7 mouse cellular contexts compared by ENCODE assay signal in the genomic region with DNA sequence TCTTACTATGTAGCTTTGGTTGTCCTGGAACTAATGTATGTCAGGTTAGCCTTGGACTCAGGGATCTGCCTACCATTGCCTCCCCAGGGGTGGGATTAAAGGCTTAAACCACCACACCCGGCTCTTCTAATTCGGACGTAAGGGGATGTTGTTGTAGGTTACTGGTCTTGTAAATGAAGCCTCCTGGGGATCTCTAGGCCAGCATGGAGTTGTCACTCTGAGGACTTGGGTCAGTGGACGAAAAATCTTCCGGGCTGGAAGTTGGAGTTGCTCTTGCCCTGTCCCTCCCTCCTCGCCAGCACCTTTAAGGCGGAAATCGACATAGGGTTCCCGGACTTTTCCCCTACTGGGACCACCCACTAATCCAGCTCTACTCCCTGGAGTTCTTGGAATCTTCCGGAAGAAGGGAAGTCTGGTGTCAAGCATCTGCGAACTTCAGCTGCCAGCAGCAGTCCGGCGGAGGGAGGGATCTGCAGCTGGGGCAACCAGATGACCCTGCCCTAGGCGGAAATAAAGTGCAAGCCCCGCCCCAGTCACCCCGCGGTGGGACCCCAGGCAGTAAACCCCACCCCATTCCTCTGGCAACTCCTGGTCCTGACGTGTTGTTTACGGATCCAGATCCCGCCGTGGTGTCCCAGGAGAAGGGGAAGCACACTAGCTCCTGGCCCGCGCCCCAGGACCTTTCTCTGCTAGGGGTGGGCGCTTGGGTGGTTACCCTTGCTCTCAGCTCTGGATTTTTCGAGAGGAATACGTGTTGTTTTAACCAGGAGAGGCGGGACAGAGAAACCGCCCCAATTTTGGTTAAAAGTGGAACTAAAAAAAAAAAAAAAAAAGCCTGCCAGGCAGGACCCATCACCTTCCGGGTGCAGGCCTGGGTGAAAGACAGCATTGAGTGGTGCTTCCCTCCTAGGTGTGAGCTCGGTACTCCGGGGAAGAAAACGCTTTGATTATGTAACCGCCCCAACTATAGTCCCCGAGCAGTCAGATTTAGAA. TPM values are rescaled to one million over a fixed set of nuclear protein-coding genes. Genes with fewer than 3 reads are reported as not detected.
DNase-seq lines count a peak whose midpoint lies in the region; ATAC-seq and TF ChIP-seq lines count a peak whose summit lies in the region.

No protein-coding gene starts in this region.

- 3% methylated on average over 34 of the region's 34 CpGs for WGBS in embryonic facial prominence, embryonic 11.5 days
- 3% methylated on average over 34 of the region's 34 CpGs for WGBS in limb, embryonic 14.5 days
- 4% methylated on average over 34 of the region's 34 CpGs for WGBS in midbrain, embryonic 15.5 days
- 7% methylated on average over 34 of the region's 34 CpGs for WGBS in spleen, adult 2 months

- H3K4me3 ChIP-seq in embryonic facial prominence, embryonic 11.5 days (ENCODE audit: low read depth, low read length): peak overlapping the region; percentile 34
- peak overlapping the region; percentile 34 for H3K4me3 ChIP-seq in limb, embryonic 14.5 days (replicated peaks; ENCODE audit: low read length)
- peak overlapping the region; percentile 33 for H3K4me3 ChIP-seq in midbrain, embryonic 15.5 days
- peak overlapping the region; percentile 75 for H3K4me3 ChIP-seq in spleen, adult 2 months (ENCODE audit: extremely low read depth, insufficient read depth, insufficient read length)

- no peak for TF ChIP-seq POLR2A in limb, embryonic 14.5 days (IDR thresholded peaks at IDR 0.05; ENCODE audit: borderline replicate concordance, extremely low read depth, insufficient read depth, insufficient read length)
- peak; percentile 53 for TF ChIP-seq POLR2A in spleen, adult 2 months (IDR thresholded peaks at IDR 0.05; ENCODE audit: low read depth, low read length)

- no peaks in the 10 kb centered on the region for H3K36me3 ChIP-seq in embryonic facial prominence, embryonic 11.5 days (replicated peaks; ENCODE audit: control insufficient read depth, insufficient read depth, low read depth, low read length)
- H3K36me3 ChIP-seq in limb, embryonic 14.5 days (ENCODE audit: control insufficient read depth, insufficient read depth, low read length): no peaks in the 10 kb centered on the region
- no peaks in the 10 kb centered on the region for H3K36me3 ChIP-seq in midbrain, embryonic 15.5 days (replicated peaks)
- no peaks in the 10 kb centered on the region for H3K36me3 ChIP-seq in spleen, adult 2 months (ENCODE audit: control insufficient read depth, insufficient read depth, low read length)

- TF ChIP-seq CTCF in spleen, adult 2 months (IDR thresholded peaks at IDR 0.05; ENCODE audit: extremely low read depth, insufficient read depth, insufficient read length, insufficient replicate concordance): no peak

- peak overlapping the region; percentile 70 for H3K4me2 ChIP-seq in embryonic facial prominence, embryonic 11.5 days (ENCODE audit: low read depth, low read length)
- peak overlapping the region; percentile 52 for H3K4me2 ChIP-seq in limb, embryonic 14.5 days (replicated peaks; ENCODE audit: low read depth, low read length, severe bottlenecking)
- H3K4me2 ChIP-seq in midbrain, embryonic 15.5 days: peak overlapping the region; percentile 66

- H3K4me1 ChIP-seq in embryonic facial prominence, embryonic 11.5 days (ENCODE audit: control insufficient read depth, insufficient read depth, low read length): no peaks in the 10 kb centered on the region; the same call in 1 of the 2 replicates
- H3K4me1 ChIP-seq in limb, embryonic 14.5 days (ENCODE audit: control insufficient read depth, insufficient read depth, low read length): peaks cover 19% of the 10 kb centered on the region
- H3K4me1 ChIP-seq in midbrain, embryonic 15.5 days: peaks cover 8% of the 10 kb centered on the region
- peaks cover 6% of the 10 kb centered on the region; the same call in 1 of the 2 replicates for H3K4me1 ChIP-seq in spleen, adult 2 months (ENCODE audit: control insufficient read depth, insufficient read depth, insufficient read length)

- peak; percentile 80; the same call in 1 of the 2 replicates for ATAC-seq in embryonic facial prominence, embryonic 11.5 days (replicated peaks; ENCODE audit: insufficient number of reproducible peaks, low FRiP score, low TSS enrichment, low read depth)
- peak; percentile 89 for ATAC-seq in limb, embryonic 14.5 days (ENCODE audit: low FRiP score, low read depth)
- ATAC-seq in midbrain, embryonic 15.5 days (replicated peaks): no peak

- no peaks in the 10 kb centered on the region for H3K9me3 ChIP-seq in embryonic facial prominence, embryonic 11.5 days (replicated peaks; ENCODE audit: control insufficient read depth, low read length)
- no peaks in the 10 kb centered on the region for H3K9me3 ChIP-seq in limb, embryonic 14.5 days (ENCODE audit: control insufficient read depth, low read length)
- no peaks in the 10 kb centered on the region for H3K9me3 ChIP-seq in midbrain, embryonic 15.5 days

- peak overlapping the region; percentile 65 for H3K9ac ChIP-seq in embryonic facial prominence, embryonic 11.5 days (replicated peaks; ENCODE audit: low read length)
- peak overlapping the region; percentile 58 for H3K9ac ChIP-seq in limb, embryonic 14.5 days (ENCODE audit: low read depth, low read length, severe bottlenecking)
- H3K9ac ChIP-seq in midbrain, embryonic 15.5 days: peak overlapping the region; percentile 18

- H3K27ac ChIP-seq in embryonic facial prominence, embryonic 11.5 days (replicated peaks; ENCODE audit: low read depth, low read length): peak overlapping the region; percentile 63
- H3K27ac ChIP-seq in limb, embryonic 14.5 days (replicated peaks; ENCODE audit: low read depth, low read length): peak overlapping the region; percentile 83
- H3K27ac ChIP-seq in midbrain, embryonic 15.5 days: 0 out of 2 replicates have a peak overlapping the region, but pooled peaks have one; percentile 17
- peak overlapping the region; percentile 97 for H3K27ac ChIP-seq in spleen, adult 2 months (ENCODE audit: insufficient read depth, low read length)

- peak; percentile 96 for DNase-seq in adrenal gland, adult 2 months
- DNase-seq in embryonic facial prominence, embryonic 11.5 days (ENCODE audit: low spot score): peak; percentile 81
- DNase-seq in heart, adult 18-20 months: peak; percentile 96 to 99
- peak; percentile 93 for DNase-seq in kidney, adult 18-20 months
- peak; percentile 85 for DNase-seq in limb, embryonic 14.5 days (ENCODE audit: low spot score)
- peak; percentile 31 to 80 for DNase-seq in spleen, adult 2 months (ENCODE audit: low read depth in 1 of 2, low spot score in 2 of 2)

- H3K27me3 ChIP-seq in embryonic facial prominence, embryonic 11.5 days (ENCODE audit: control insufficient read depth, insufficient read depth, low read length): no peaks in the 10 kb centered on the region
- H3K27me3 ChIP-seq in limb, embryonic 14.5 days (ENCODE audit: control insufficient read depth, insufficient read depth, low read length): no peaks in the 10 kb centered on the region
- no peaks in the 10 kb centered on the region for H3K27me3 ChIP-seq in midbrain, embryonic 15.5 days (replicated peaks)
- H3K27me3 ChIP-seq in spleen, adult 2 months (ENCODE audit: control insufficient read depth, insufficient read depth, low read length): no peaks in the 10 kb centered on the region

RNA-seq across cellular contexts. Expression of gene Sp1, which starts 6.4 kb away (rescaled TPM):
- total RNA-seq in adrenal gland, adult 2 months (2021): 10 to 100 TPM; 71.7 to 72.1 TPM
- polyA plus RNA-seq in adrenal gland, adult 2 months (2012; rRNA removed): 8.5 and 11.1 TPM in 2 replicates
- polyA plus RNA-seq in embryonic facial prominence, embryonic 11.5 days (2014; fragmentation: Nextera tagmentation; extraction: Ambion mirVana): 12.8 and 13.9 TPM in 2 replicates
- 10 to 100 TPM; 31.9 to 39.6 TPM for total RNA-seq in heart, adult 18-20 months (2021)
- 35.7 and 41.1 TPM in 2 replicates for polyA plus RNA-seq in limb, embryonic 14.5 days (2012; rRNA removed)
- 17.2 and 17.7 TPM in 2 replicates for polyA plus RNA-seq in limb, embryonic 14.5 days (2014; fragmentation: Nextera tagmentation; extraction: Ambion mirVana)
- 3.4 and 4.1 TPM in 2 replicates for polyA plus RNA-seq in midbrain, embryonic 15.5 days (2015; fragmentation: Nextera tagmentation; extraction: Ambion mirVana)
- polyA plus RNA-seq in spleen, adult 2 months (2012; rRNA removed): 19.6 and 22.7 TPM in 2 replicates

RNA-seq across cellular contexts. Expression of gene Sp7, which starts 32.5 kb away (rescaled TPM):
- under 1 TPM; 0.09 to 0.14 TPM for total RNA-seq in adrenal gland, adult 2 months (2021)
- 0.50 and 0.55 TPM in 2 replicates for polyA plus RNA-seq in adrenal gland, adult 2 months (2012; rRNA removed)
- polyA plus RNA-seq in embryonic facial prominence, embryonic 11.5 days (2014; fragmentation: Nextera tagmentation; extraction: Ambion mirVana): 2.4 and 3.0 TPM in 2 replicates
- not detected for total RNA-seq in heart, adult 18-20 months (2021)
- polyA plus RNA-seq in limb, embryonic 14.5 days (2012; rRNA removed): 22.5 and 32.5 TPM in 2 replicates
- 7.9 and 11.7 TPM in 2 replicates for polyA plus RNA-seq in limb, embryonic 14.5 days (2014; fragmentation: Nextera tagmentation; extraction: Ambion mirVana)
- polyA plus RNA-seq in midbrain, embryonic 15.5 days (2015; fragmentation: Nextera tagmentation; extraction: Ambion mirVana): 0.09 and 0.26 TPM in 2 replicates
- not detected in 2 replicates for polyA plus RNA-seq in spleen, adult 2 months (2012; rRNA removed)

RNA-seq across cellular contexts. Expression of gene Amhr2, which starts 45.6 kb away (rescaled TPM):
- 1 to 10 TPM; 1.0 to 1.6 TPM for total RNA-seq in adrenal gland, adult 2 months (2021)
- polyA plus RNA-seq in adrenal gland, adult 2 months (2012; rRNA removed): 1.3 and 2.5 TPM in 2 replicates
- 0.24 TPM in 1 of 2 replicates, not detected in the other for polyA plus RNA-seq in embryonic facial prominence, embryonic 11.5 days (2014; fragmentation: Nextera tagmentation; extraction: Ambion mirVana)
- under 1 TPM; 0.39 to 0.97 TPM for total RNA-seq in heart, adult 18-20 months (2021)
- polyA plus RNA-seq in limb, embryonic 14.5 days (2012; rRNA removed): 0.53 and 0.67 TPM in 2 replicates
- 0.25 and 1.1 TPM in 2 replicates for polyA plus RNA-seq in limb, embryonic 14.5 days (2014; fragmentation: Nextera tagmentation; extraction: Ambion mirVana)
- 0.30 and 0.34 TPM in 2 replicates for polyA plus RNA-seq in midbrain, embryonic 15.5 days (2015; fragmentation: Nextera tagmentation; extraction: Ambion mirVana)
- 0.56 and 0.66 TPM in 2 replicates for polyA plus RNA-seq in spleen, adult 2 months (2012; rRNA removed)

RNA-seq across cellular contexts. Expression of gene Aaas, which starts 49.0 kb away (rescaled TPM):
- total RNA-seq in adrenal gland, adult 2 months (2021): 10 to 100 TPM; 16.8 to 18.1 TPM
- polyA plus RNA-seq in adrenal gland, adult 2 months (2012; rRNA removed): 44.9 and 46.6 TPM in 2 replicates
- 98.3 and 102 TPM in 2 replicates for polyA plus RNA-seq in embryonic facial prominence, embryonic 11.5 days (2014; fragmentation: Nextera tagmentation; extraction: Ambion mirVana)
- total RNA-seq in heart, adult 18-20 months (2021): 10 to 100 TPM in 1 of 2 experiments, 1 to 10 TPM in 1; 9.8 to 12.1 TPM
- polyA plus RNA-seq in limb, embryonic 14.5 days (2012; rRNA removed): 65.5 and 86.5 TPM in 2 replicates
- polyA plus RNA-seq in limb, embryonic 14.5 days (2014; fragmentation: Nextera tagmentation; extraction: Ambion mirVana): 54.4 and 59.6 TPM in 2 replicates
- polyA plus RNA-seq in midbrain, embryonic 15.5 days (2015; fragmentation: Nextera tagmentation; extraction: Ambion mirVana): 37.4 and 37.9 TPM in 2 replicates
- polyA plus RNA-seq in spleen, adult 2 months (2012; rRNA removed): 51.9 and 55.8 TPM in 2 replicates

RNA-seq across cellular contexts. Expression of gene Prr13, which starts 59.3 kb away (rescaled TPM):
- total RNA-seq in adrenal gland, adult 2 months (2021): 100 to 1,000 TPM; 105 to 197 TPM
- polyA plus RNA-seq in adrenal gland, adult 2 months (2012; rRNA removed): 213 and 313 TPM in 2 replicates
- 75.0 and 76.5 TPM in 2 replicates for polyA plus RNA-seq in embryonic facial prominence, embryonic 11.5 days (2014; fragmentation: Nextera tagmentation; extraction: Ambion mirVana)
- 10 to 100 TPM; 20.3 to 24.4 TPM for total RNA-seq in heart, adult 18-20 months (2021)
- polyA plus RNA-seq in limb, embryonic 14.5 days (2012; rRNA removed): 67.8 and 74.6 TPM in 2 replicates
- 76.6 and 81.6 TPM in 2 replicates for polyA plus RNA-seq in limb, embryonic 14.5 days (2014; fragmentation: Nextera tagmentation; extraction: Ambion mirVana)
- polyA plus RNA-seq in midbrain, embryonic 15.5 days (2015; fragmentation: Nextera tagmentation; extraction: Ambion mirVana): 103 and 107 TPM in 2 replicates
- 170 and 215 TPM in 2 replicates for polyA plus RNA-seq in spleen, adult 2 months (2012; rRNA removed)

Comparison
In these comparisons a context has a peak if more than half of its experiments do, and no peak if none do; other contexts are left out.
1. H3K27ac ChIP-seq: peak in every context shown above with its lines; median percentile 97 in spleen, adult 2 months; 83 in limb, embryonic 14.5 days; 63 in embryonic facial prominence, embryonic 11.5 days; 17 in midbrain, embryonic 15.5 days.